Mouse (Mus musculus) heart, embryonic 11.5 days (tissue): ENCODE measurements around the gene Csf3r. TPM values are rescaled to one million over a fixed set of nuclear protein-coding genes. Genes with fewer than 3 reads are reported as not detected.

Experiments used
- ATAC-seq: fragments of 200-750 bp; cut with Nextera tagmentation; replicated peaks from 2 replicates; pipeline ENCODE4 v1.8.0; 2017; ENCODE audit warnings: moderate library complexity; ENCODE audit not compliant: insufficient number of reproducible peaks, low FRiP score, low TSS enrichment
- H3K27ac ChIP-seq: fragments of 300-500 bp; sonication (generic); 2 replicates; pipeline ENCODE4 v1.5.1; 2014; ENCODE audit warnings: mild to moderate bottlenecking, low read depth, low read length
- H3K27me3 ChIP-seq: fragments of 300-500 bp; sonication (generic); 2 replicates; pipeline ENCODE4 v1.6.1; 2014; ENCODE audit warnings: mild to moderate bottlenecking, low read length, mixed read lengths; ENCODE audit not compliant: control insufficient read depth, insufficient read depth
- H3K36me3 ChIP-seq: fragments of 300-500 bp; sonication (generic); 2 replicates; pipeline ENCODE4 v1.6.1; 2014; ENCODE audit warnings: mild to moderate bottlenecking, low read length, moderate library complexity, mixed read lengths; ENCODE audit not compliant: control insufficient read depth, insufficient read depth
- H3K4me1 ChIP-seq: fragments of 300-500 bp; sonication (generic); 2 replicates; pipeline ENCODE4 v1.6.1; 2014; ENCODE audit warnings: low read length; ENCODE audit not compliant: control insufficient read depth, insufficient read depth
- H3K4me2 ChIP-seq: fragments of 300-500 bp; sonication (generic); 2 replicates; pipeline ENCODE4 v1.6.1; 2014; ENCODE audit warnings: mild to moderate bottlenecking, moderate library complexity
- H3K4me3 ChIP-seq: fragments of 300-500 bp; sonication (generic); 2 replicates; pipeline ENCODE4 v1.5.1; 2014; ENCODE audit warnings: low read depth, low read length
- H3K9ac ChIP-seq: fragments of 300-500 bp; sonication (generic); 2 replicates; pipeline ENCODE4 v1.6.1; 2014; ENCODE audit warnings: mild to moderate bottlenecking, low read depth, low read length, moderate library complexity
- H3K9me3 ChIP-seq: fragments of 300-500 bp; sonication (generic); replicated peaks from 2 replicates; pipeline ENCODE4 v1.6.1; 2016; ENCODE audit warnings: low read length; ENCODE audit not compliant: control insufficient read depth
- WGBS: fragments of 180-500 bp; shearing (Covaris S2); extraction: QIAGEN DNeasy Blood & Tissue Kit; methylation state at CpG from one replicate; pipeline ENCODE4 v1.1.7; 2014; ENCODE audit not compliant: insufficient replicate concordance; 5-methylcytosine and 5-hydroxymethylcytosine counted together
- polyA plus RNA-seq: library from polyadenylated mRNA; unstranded; fragments of >200 nt; fragmentation: Nextera tagmentation; extraction: Ambion mirVana; gene quantifications from 2 replicates; pipeline ENCODE4 v1.2.1, GENCODE M21; 2014

Csf3r gene
- polyA plus RNA-seq, 1 experiment from 2014 or later = 0.33 TPM

DNA sequence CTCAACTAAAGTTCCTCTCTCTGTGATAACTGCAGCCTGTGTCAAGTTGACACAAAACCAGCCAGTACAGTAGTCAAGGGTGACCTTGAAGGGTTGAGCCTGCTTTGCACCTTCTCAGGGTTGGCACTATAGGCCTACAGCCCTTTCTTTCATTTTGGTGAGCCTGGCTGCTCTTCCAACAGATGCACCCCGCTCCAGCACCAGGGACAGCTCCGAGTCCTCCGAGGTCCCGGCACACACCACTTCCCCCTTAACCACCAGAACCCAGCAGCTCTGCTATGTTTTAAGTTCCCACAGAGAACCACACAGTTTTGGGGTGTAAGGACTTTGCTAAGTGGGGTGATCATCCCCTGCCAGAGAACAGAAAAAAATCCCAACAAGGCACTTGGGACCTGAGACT lies 27.8 kb upstream of the Csf3r start:
- H3K27me3 ChIP-seq = no peaks in the 10 kb centered on the region
- no peaks in the 10 kb centered on the region; the same call in 1 of the 2 replicates for H3K9me3 ChIP-seq
- H3K36me3 ChIP-seq = no peaks in the 10 kb centered on the region
- no peak overlapping the region for H3K9ac ChIP-seq
- H3K4me3 ChIP-seq = no peak overlapping the region
- no peak overlapping the region for H3K4me2 ChIP-seq
- H3K27ac ChIP-seq = no peak overlapping the region
- ATAC-seq = no peak
- WGBS = 7% methylated on average over 4 of the region's 4 CpGs
- no peaks in the 10 kb centered on the region for H3K4me1 ChIP-seq

DNA sequence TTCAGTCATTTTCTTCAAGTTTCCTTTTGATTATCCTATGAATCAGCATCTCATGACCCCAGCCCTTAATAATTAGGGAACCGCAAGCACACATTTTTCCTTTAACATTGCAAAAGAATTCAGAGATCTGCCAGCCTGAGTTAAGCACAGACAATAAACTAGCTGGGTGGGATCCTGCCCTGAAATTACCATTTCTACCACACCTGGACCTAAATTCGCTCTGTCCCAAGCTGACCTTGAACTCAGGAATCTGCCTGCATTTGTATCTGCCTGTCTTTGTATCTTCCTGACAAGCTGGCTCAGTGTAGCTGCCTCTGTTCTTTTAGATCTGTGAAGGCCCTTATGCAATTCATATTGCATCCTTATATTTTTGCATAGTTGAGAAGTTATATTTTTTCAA lies 26.5 kb upstream of the Csf3r start:
- Histone ChIP-seq H3K9ac (no peak overlapping the region), H3K4me3 (no peak overlapping the region), H3K4me2 (no peak overlapping the region), H3K9me3 (no peaks in the 10 kb centered on the region; the same call in 1 of the 2 replicates), H3K4me1 (no peaks in the 10 kb centered on the region), H3K36me3 (no peaks in the 10 kb centered on the region), H3K27me3 (no peaks in the 10 kb centered on the region), H3K27ac (no peak overlapping the region)
- 80% methylated on average over 2 of the region's 2 CpGs for whole genome bisulfite sequencing
- ATAC-seq = no peak

DNA sequence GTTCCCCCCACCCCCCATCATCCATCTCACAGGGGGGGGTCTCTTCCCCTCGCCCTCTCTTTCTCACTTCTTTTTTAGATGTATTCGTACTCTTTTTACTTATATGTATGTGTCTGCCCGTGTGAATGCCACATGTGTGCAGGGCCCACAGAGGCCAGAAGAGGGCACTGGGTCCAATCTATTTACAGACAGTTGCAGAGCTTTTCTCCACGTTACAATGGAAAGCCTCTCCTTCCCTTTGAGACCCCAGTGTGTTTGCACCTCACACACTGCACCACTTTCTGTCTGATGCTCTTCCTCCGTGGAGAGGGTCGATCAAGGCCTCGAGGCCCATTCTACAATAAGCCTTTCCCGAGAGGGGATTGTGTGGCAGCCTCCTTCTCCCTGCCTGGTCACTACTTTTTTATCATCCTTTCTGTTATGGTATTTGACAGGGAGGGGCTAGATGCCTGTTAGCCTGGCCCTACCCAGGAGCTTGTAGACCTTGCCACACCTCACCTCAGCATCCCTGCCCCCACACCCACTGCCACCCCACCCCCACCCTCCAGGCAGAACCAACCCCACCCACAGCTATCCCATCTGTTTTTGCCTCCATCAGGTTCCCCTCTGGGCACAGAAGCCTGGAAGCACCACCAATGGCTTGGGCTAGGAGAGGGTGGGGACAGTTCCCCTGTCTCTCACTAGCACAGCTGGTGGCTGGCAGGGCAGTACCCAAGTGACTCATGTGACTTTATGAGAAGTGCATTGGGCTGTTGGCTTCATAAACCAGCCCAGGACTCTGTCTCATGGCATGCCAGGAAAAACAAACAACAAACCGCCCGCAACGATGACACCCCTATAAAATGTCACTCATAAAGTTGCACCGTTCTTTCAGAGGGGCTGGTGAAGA lies 22.8 kb upstream of the Csf3r start:
- no peak for ATAC-seq
- H3K4me3 ChIP-seq = no peak overlapping the region
- no peaks in the 10 kb centered on the region for H3K27me3 ChIP-seq
- WGBS = 76% methylated on average over 12 of the region's 12 CpGs
- no peaks in the 10 kb centered on the region for H3K4me1 ChIP-seq
- H3K27ac ChIP-seq = no peak overlapping the region
- no peaks in the 10 kb centered on the region for H3K36me3 ChIP-seq
- H3K9me3 ChIP-seq = no peaks in the 10 kb centered on the region; the same call in 1 of the 2 replicates
- no peak overlapping the region for H3K4me2 ChIP-seq
- H3K9ac ChIP-seq = no peak overlapping the region

DNA sequence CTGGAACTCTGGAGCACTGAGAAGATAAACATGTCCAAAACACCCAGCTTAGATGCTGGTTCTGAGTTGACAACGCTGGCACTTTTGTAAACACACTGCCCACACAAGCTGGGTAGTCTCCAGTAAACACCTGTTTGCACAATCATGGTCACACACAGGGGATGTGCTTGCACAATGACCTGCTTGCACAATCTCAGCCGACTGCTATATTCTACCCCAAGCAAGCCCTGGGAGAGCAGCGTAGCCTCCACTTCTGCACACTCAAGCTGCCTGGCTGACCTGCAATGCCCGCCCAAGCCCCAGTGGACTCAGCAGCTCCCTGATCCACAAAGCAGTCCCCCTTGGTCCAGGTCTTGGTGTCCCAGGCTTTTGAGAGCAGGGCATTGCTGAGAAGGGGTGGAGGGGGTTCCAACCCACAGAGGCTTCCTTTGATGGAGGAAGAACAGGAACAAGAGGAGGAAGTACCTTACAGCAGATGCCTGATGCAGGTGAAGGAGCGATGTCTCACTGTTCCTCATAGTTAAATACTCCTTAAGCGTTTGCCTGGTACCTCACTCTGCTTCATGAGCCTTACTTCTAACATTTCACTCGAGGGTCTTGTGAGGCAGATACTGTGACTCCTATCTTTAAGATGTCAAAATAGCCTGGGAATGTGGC lies 6.5 kb upstream of the Csf3r start:
- no peak overlapping the region for H3K4me3 ChIP-seq
- no peaks in the 10 kb centered on the region for H3K27me3 ChIP-seq
- WGBS = 75% methylated on average over 7 of the region's 7 CpGs
- no peak for ATAC-seq
- no peak overlapping the region for H3K9ac ChIP-seq
- H3K4me1 ChIP-seq = no peaks in the 10 kb centered on the region
- no peak overlapping the region for H3K27ac ChIP-seq
- no peak overlapping the region for H3K4me2 ChIP-seq
- no peaks in the 10 kb centered on the region for H3K9me3 ChIP-seq
- no peaks in the 10 kb centered on the region for H3K36me3 ChIP-seq

DNA sequence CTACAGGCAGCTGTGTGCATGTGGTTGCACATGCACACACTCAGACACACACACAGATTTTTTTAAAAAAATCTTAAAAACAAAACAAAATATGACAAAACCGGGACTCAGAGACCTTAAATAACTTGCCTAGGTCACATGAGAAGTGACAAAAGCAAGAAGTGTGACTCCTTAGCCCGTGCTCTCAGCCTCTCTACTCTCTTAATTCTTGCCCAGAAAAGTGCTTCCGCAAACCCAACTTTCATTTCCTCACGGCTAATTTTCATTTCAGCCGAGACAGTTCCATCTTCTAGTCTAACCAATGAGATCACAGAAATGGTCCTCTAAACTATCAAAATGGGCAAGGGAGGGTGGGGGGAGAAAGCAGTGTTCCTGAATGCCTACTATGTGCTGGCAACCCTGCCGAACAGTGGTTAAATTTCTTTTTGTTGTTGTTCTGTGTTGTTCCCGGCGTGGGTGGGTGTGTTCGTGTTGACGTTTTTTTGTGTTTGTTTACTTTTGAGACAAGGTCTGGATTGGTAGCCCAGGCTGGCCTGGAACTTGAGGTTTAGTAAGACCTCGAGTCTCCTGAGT lies 5.3 kb upstream of the Csf3r start:
- Histone ChIP-seq H3K27me3 (no peaks in the 10 kb centered on the region), H3K4me2 (no peak overlapping the region), H3K4me1 (no peaks in the 10 kb centered on the region), H3K9me3 (no peaks in the 10 kb centered on the region), H3K36me3 (no peaks in the 10 kb centered on the region), H3K27ac (no peak overlapping the region), H3K9ac (no peak overlapping the region), H3K4me3 (no peak overlapping the region)
- WGBS = 73% methylated on average over 11 of the region's 11 CpGs
- no peak for ATAC-seq

DNA sequence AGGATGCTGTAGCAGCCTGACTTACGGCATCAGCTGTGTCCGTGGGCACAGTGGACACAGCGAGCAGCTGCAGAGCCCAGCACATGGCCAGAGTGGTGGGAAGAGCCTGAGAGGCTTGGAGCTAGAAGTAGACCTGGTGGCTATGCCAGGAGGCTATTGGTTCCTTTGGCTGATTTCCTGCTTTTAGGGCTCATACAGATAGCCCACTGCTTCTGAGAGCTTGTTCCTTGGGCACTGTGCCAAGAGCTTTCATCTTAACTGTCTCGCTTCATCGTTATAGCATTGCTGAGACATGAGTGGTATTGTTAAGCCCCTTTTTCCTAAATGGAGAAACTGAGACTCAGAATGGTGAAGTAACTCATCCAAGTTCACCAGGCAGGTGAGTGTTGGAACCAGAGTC lies 1.5 kb downstream of the Csf3r start:
- no peaks in the 10 kb centered on the region for H3K4me1 ChIP-seq
- H3K36me3 ChIP-seq = no peaks in the 10 kb centered on the region
- H3K9me3 ChIP-seq = no peaks in the 10 kb centered on the region
- WGBS = 64% methylated on average over 5 of the region's 5 CpGs
- H3K9ac ChIP-seq = no peak overlapping the region
- no peak overlapping the region for H3K27ac ChIP-seq
- no peak for ATAC-seq
- H3K27me3 ChIP-seq = no peaks in the 10 kb centered on the region
- no peak overlapping the region for H3K4me3 ChIP-seq
- H3K4me2 ChIP-seq = no peak overlapping the region

DNA sequence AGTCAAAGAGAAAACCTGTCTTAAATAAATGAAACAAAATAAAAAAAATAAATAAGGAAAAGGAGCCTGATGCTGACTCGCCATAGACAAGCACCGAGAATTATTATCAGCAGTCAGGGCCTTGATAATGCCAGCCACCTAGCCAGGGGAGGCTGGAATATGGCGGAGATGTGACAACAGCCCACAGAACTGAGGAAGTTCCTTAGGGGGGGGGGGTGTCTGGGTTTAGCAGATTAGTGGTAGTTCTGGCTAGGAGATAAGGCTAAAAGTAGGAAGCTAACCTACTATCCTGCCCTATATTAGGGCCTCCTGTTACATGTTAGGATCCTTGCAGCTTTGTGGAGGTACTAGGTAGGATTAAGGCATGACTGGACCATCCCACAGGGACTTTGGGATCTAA lies 3.6 kb downstream of the Csf3r start:
- 38% methylated on average over 3 of the region's 3 CpGs for WGBS
- no peaks in the 10 kb centered on the region for H3K9me3 ChIP-seq
- no peak overlapping the region for H3K27ac ChIP-seq
- H3K9ac ChIP-seq = no peak overlapping the region
- H3K4me1 ChIP-seq = no peaks in the 10 kb centered on the region
- H3K36me3 ChIP-seq = no peaks in the 10 kb centered on the region
- no peak overlapping the region for H3K4me2 ChIP-seq
- no peaks in the 10 kb centered on the region for H3K27me3 ChIP-seq
- no peak for ATAC-seq
- H3K4me3 ChIP-seq = no peak overlapping the region

DNA sequence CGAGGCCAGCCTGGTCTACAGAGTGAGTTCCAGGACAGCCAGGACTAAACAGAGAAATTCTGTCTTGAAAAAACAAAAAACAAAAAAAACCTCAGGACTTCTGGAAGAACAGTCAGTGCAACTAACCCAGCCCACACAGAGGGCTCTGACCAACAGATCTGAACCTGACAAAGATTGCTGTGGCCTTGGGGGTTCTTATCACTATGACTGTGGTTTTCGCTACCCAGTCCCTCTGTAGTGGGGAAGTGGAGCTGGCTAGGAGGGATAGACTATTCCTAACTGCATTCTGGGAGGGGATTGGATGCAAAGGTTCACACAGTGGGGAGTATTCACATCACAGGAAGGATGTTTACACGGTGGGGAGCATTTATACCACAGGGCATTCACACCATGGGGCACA lies 4.7 kb downstream of the Csf3r start:
- Histone ChIP-seq H3K9me3 (no peaks in the 10 kb centered on the region), H3K27ac (no peak overlapping the region), H3K4me2 (no peak overlapping the region), H3K36me3 (no peaks in the 10 kb centered on the region), H3K9ac (no peak overlapping the region), H3K27me3 (no peaks in the 10 kb centered on the region), H3K4me3 (no peak overlapping the region), H3K4me1 (no peaks in the 10 kb centered on the region)
- 55% methylated on average over 3 of the region's 3 CpGs for WGBS
- ATAC-seq = no peak
